Mouse (Mus musculus) forebrain, postnatal 0 days (tissue): ENCODE measurements around the gene Cd8b1. TPM values are rescaled to one million over a fixed set of nuclear protein-coding genes. Genes with fewer than 3 reads are reported as not detected.

Source experiments
- ATAC-seq: fragments of 200-750 bp; cut with Nextera tagmentation; 2 replicates; pipeline ENCODE4 v1.8.0; 2017; ENCODE audit warnings: mild to moderate bottlenecking, moderate library complexity
- DNase-seq: peaks from one replicate; pipeline ENCODE4 v3.0.0-alpha.2; 2015
- H3K27ac ChIP-seq: fragments of 300-500 bp; sonication (generic); 2 replicates; pipeline ENCODE4 v1.5.1; 2014; ENCODE audit warnings: low read depth, mild to moderate bottlenecking, antibody characterized with exemption, low read length, moderate library complexity, mixed read lengths
- H3K27me3 ChIP-seq: fragments of 300-500 bp; sonication (generic); 2 replicates; pipeline ENCODE4 v1.6.1; 2014; ENCODE audit warnings: mild to moderate bottlenecking, low read length, mixed read lengths; ENCODE audit not compliant: insufficient read depth
- H3K36me3 ChIP-seq: fragments of 300-500 bp; sonication (generic); 2 replicates; pipeline ENCODE4 v1.6.1; 2014; ENCODE audit warnings: mild to moderate bottlenecking, moderate library complexity; ENCODE audit not compliant: insufficient read depth
- H3K4me1 ChIP-seq: fragments of 300-500 bp; sonication (generic); 2 replicates; pipeline ENCODE4 v1.6.1; 2014; ENCODE audit warnings: antibody characterized with exemption; ENCODE audit not compliant: insufficient read depth
- H3K4me2 ChIP-seq: fragments of 300-500 bp; sonication (generic); 2 replicates; pipeline ENCODE4 v1.6.1; 2014; ENCODE audit warnings: low read depth, mild to moderate bottlenecking, moderate library complexity
- H3K4me3 ChIP-seq: fragments of 300-500 bp; sonication (generic); 2 replicates; pipeline ENCODE4 v1.5.1; 2014; ENCODE audit warnings: low read depth, low read length, mixed read lengths
- H3K9ac ChIP-seq: fragments of 300-500 bp; sonication (generic); 2 replicates; pipeline ENCODE4 v1.6.1; 2014; ENCODE audit warnings: mild to moderate bottlenecking
- H3K9me3 ChIP-seq: fragments of 300-500 bp; sonication (generic); 2 replicates; pipeline ENCODE4 v1.6.1; 2016; ENCODE audit warnings: low read length
- CTCF ChIP-seq: sonication (generic); IDR thresholded peaks from 2 replicates; pipeline ENCODE4 v1.5.1; 2016; ENCODE audit warnings: antibody characterized with exemption, control low read depth, low read depth
- WGBS: fragments of 180-500 bp; shearing (Covaris S2); extraction: QIAGEN DNeasy Blood & Tissue Kit; methylation state at CpG from one replicate; pipeline ENCODE4 v1.1.7; 2014; 5-methylcytosine and 5-hydroxymethylcytosine counted together
- polyA plus RNA-seq: library from polyadenylated mRNA; unstranded; fragments of >200 nt; fragmentation: Nextera tagmentation; extraction: Ambion mirVana; gene quantifications from 2 replicates; pipeline ENCODE4 v1.2.1, GENCODE M21; 2015
- total RNA-seq: library from RNA; depleted of rRNA; stranded (reverse); fragments of >200 nt; gene quantifications from 2 replicates; pipeline ENCODE4 v1.2.3, GENCODE M21; 2014

Cd8b1 gene
- total and polyA plus RNA-seq, 2 experiments from 2014 or later, result not detected

- WGBS, result 86% methylated on average over 11 of the region's 11 CpGs
- DNase-seq (no peak), ATAC-seq (no peak)
- H3K27ac ChIP-seq, result no peak overlapping the region
- H3K9me3 ChIP-seq, result no peaks in the 10 kb centered on the region
- H3K9ac ChIP-seq, result no peak overlapping the region
- H3K4me1 ChIP-seq, result no peaks in the 10 kb centered on the region
- no peak overlapping the region for H3K4me2 ChIP-seq
- no peak overlapping the region for H3K4me3 ChIP-seq
- H3K36me3 ChIP-seq, result no peaks in the 10 kb centered on the region
- no peak for TF ChIP-seq CTCF
- no peaks in the 10 kb centered on the region for H3K27me3 ChIP-seq
These were observed 9.8 kb downstream of the Cd8b1 start for GRCm38 (mm10) chr6:71332236-71332965.

- Histone ChIP-seq H3K36me3 (no peaks in the 10 kb centered on the region), H3K9me3 (no peaks in the 10 kb centered on the region), H3K9ac (no peak overlapping the region), H3K27me3 (no peaks in the 10 kb centered on the region), H3K27ac (no peak overlapping the region), H3K4me2 (no peak overlapping the region), H3K4me1 (no peaks in the 10 kb centered on the region), H3K4me3 (no peak overlapping the region)
- DNase-seq (no peak), ATAC-seq (no peak)
- TF ChIP-seq CTCF, result no peak
- 81% methylated on average over 3 of the region's 3 CpGs for WGBS
These were observed 10.4 kb downstream of the Cd8b1 start for GRCm38 (mm10) chr6:71333031-71333430.

- no peak overlapping the region for H3K27ac ChIP-seq
- ATAC-seq (no peak), DNase-seq (no peak)
- no peaks in the 10 kb centered on the region for H3K9me3 ChIP-seq
- H3K4me1 ChIP-seq, result no peaks in the 10 kb centered on the region
- WGBS, result 92% methylated on average over 11 of the region's 11 CpGs
- H3K4me2 ChIP-seq, result no peak overlapping the region
- no peaks in the 10 kb centered on the region for H3K27me3 ChIP-seq
- H3K9ac ChIP-seq, result no peak overlapping the region
- H3K4me3 ChIP-seq, result no peak overlapping the region
- TF ChIP-seq CTCF, result no peak
- no peaks in the 10 kb centered on the region for H3K36me3 ChIP-seq
These were observed 11.1 kb downstream of the Cd8b1 start for GRCm38 (mm10) chr6:71333578-71334273.

- TF ChIP-seq CTCF, result no peak
- no peaks in the 10 kb centered on the region for H3K36me3 ChIP-seq
- DNase-seq (no peak), ATAC-seq (no peak)
- no peak overlapping the region for H3K9ac ChIP-seq
- no peaks in the 10 kb centered on the region for H3K9me3 ChIP-seq
- no peaks in the 10 kb centered on the region for H3K4me1 ChIP-seq
- 96% methylated on average over 8 of the region's 8 CpGs for WGBS
- no peak overlapping the region for H3K4me3 ChIP-seq
- no peak overlapping the region for H3K4me2 ChIP-seq
- no peak overlapping the region for H3K27ac ChIP-seq
- H3K27me3 ChIP-seq, result no peaks in the 10 kb centered on the region
These were observed 15.1 kb downstream of the Cd8b1 start for GRCm38 (mm10) chr6:71337666-71338065.

GRCm38 (mm10) chr6:71338941-71339340, 16.4 kb downstream of the Cd8b1 start:
- Histone ChIP-seq H3K27ac (no peak overlapping the region), H3K4me2 (no peak overlapping the region), H3K27me3 (no peaks in the 10 kb centered on the region), H3K36me3 (no peaks in the 10 kb centered on the region), H3K9me3 (no peaks in the 10 kb centered on the region), H3K4me1 (no peaks in the 10 kb centered on the region), H3K9ac (no peak overlapping the region), H3K4me3 (no peak overlapping the region)
- no peak for ATAC-seq
- WGBS, result 93% methylated on average over 3 of the region's 3 CpGs
- DNase-seq, result no peak
- no peak for TF ChIP-seq CTCF

GRCm38 (mm10) chr6:71339351-71339750, 16.8 kb downstream of the Cd8b1 start:
- no peak for ATAC-seq

GRCm38 (mm10) chr6:71341179-71341578, 18.6 kb downstream of the Cd8b1 start:
- H3K36me3 ChIP-seq, result no peaks in the 10 kb centered on the region
- no peak overlapping the region for H3K27ac ChIP-seq
- WGBS, result 89% methylated on average over 9 of the region's 9 CpGs
- H3K4me2 ChIP-seq, result no peak overlapping the region
- no peak overlapping the region for H3K4me3 ChIP-seq
- no peak overlapping the region for H3K9ac ChIP-seq
- no peaks in the 10 kb centered on the region for H3K27me3 ChIP-seq
- TF ChIP-seq CTCF, result no peak
- H3K4me1 ChIP-seq, result no peaks in the 10 kb centered on the region
- ATAC-seq (no peak), DNase-seq (no peak)
- no peaks in the 10 kb centered on the region for H3K9me3 ChIP-seq

More at GRCm38 (mm10) chr6:71339351-71339750, 16.8 kb downstream of the Cd8b1 start:
- no peak overlapping the region for H3K4me3 ChIP-seq
- no peaks in the 10 kb centered on the region for H3K9me3 ChIP-seq
- no peak for DNase-seq
- H3K4me2 ChIP-seq, result no peak overlapping the region
- no peaks in the 10 kb centered on the region for H3K27me3 ChIP-seq
- no peak for TF ChIP-seq CTCF
- no peak overlapping the region for H3K27ac ChIP-seq
- H3K4me1 ChIP-seq, result no peaks in the 10 kb centered on the region
- 86% methylated on average over 4 of the region's 4 CpGs for WGBS
- no peak overlapping the region for H3K9ac ChIP-seq
- no peaks in the 10 kb centered on the region for H3K36me3 ChIP-seq
